Mouse (Mus musculus): ENCODE measurements at regions not wholly inside any gene's neighbourhood (a gene's known extent, or its start where the extent isn't known, plus 50 kb on each side); places are given as distances from the start of the nearest gene placed in this dataset.

DNA sequence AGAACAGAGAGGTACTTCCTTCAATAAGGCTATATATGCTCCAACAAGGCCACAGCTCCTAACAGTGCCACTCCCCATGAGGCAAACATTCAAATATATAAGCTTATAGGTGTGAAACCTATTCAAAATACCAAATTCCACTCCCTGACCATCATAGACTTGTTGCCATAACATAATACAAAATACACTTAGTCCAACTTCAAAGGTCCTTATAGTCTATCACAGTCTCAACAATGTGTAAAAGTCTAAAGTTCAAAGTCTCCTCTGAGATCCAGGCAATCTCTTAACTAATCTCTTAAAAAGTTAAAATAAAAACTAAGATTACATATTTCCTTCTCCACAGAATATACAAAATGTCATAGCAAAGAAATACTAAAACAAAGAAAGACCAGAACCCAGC, 574.5 kb downstream of the Hs3st4 start:
- TF ChIP-seq CTCF (conservative IDR thresholded peaks at IDR 0.05; ENCODE audit: low read length) (no peak), NANOG (IDR thresholded peaks at IDR 0.05; ENCODE audit: borderline replicate concordance, low read length) (no peak), POU5F1 (IDR thresholded peaks at IDR 0.05; ENCODE audit: borderline replicate concordance, low read length) (no peak)
